Mouse (Mus musculus) embryonic facial prominence, embryonic 15.5 days (tissue): ENCODE measurements around the gene Mlph. TPM values are rescaled to one million over a fixed set of nuclear protein-coding genes. Genes with fewer than 3 reads are reported as not detected.

ENCODE experiments used
- ATAC-seq: fragments of 200-750 bp; cut with Nextera tagmentation; 2 replicates; pipeline ENCODE4 v1.8.0; 2017; ENCODE audit warnings: low read depth, moderate TSS enrichment; ENCODE audit not compliant: insufficient number of reproducible peaks, low FRiP score, low TSS enrichment
- H3K27ac ChIP-seq: fragments of 300-500 bp; sonication (generic); replicated peaks from 2 replicates; pipeline ENCODE4 v1.5.1; 2015; ENCODE audit warnings: mild to moderate bottlenecking, inconsistent platforms
- H3K27me3 ChIP-seq: fragments of 300-500 bp; sonication (generic); 2 replicates; pipeline ENCODE4 v1.6.1; 2015; ENCODE audit warnings: inconsistent platforms
- H3K36me3 ChIP-seq: fragments of 300-500 bp; sonication (generic); 2 replicates; pipeline ENCODE4 v1.6.1; 2015; ENCODE audit warnings: mild to moderate bottlenecking, inconsistent platforms
- H3K4me1 ChIP-seq: fragments of 300-500 bp; sonication (generic); 2 replicates; pipeline ENCODE4 v1.6.1; 2015; ENCODE audit warnings: inconsistent platforms
- H3K4me2 ChIP-seq: fragments of 300-500 bp; sonication (generic); replicated peaks from 2 replicates; pipeline ENCODE4 v1.6.1; 2015; ENCODE audit warnings: mild to moderate bottlenecking, inconsistent platforms
- H3K4me3 ChIP-seq: fragments of 300-500 bp; sonication (generic); replicated peaks from 2 replicates; pipeline ENCODE4 v1.5.1; 2015; ENCODE audit warnings: mild to moderate bottlenecking, inconsistent platforms
- H3K9ac ChIP-seq: fragments of 300-500 bp; sonication (generic); 2 replicates; pipeline ENCODE4 v1.6.1; 2015; ENCODE audit warnings: inconsistent platforms
- H3K9me3 ChIP-seq: fragments of 300-500 bp; sonication (generic); replicated peaks from 2 replicates; pipeline ENCODE4 v1.6.1; 2016; ENCODE audit warnings: inconsistent platforms
- WGBS: fragments of 180-500 bp; shearing (Covaris S2); methylation state at CpG from one replicate; pipeline ENCODE4 v1.1.7; 2015; 5-methylcytosine and 5-hydroxymethylcytosine counted together
- polyA plus RNA-seq: library from polyadenylated mRNA; unstranded; fragments of >200 nt; fragmentation: Nextera tagmentation; extraction: Ambion mirVana; gene quantifications from 2 replicates; pipeline ENCODE4 v1.2.1, GENCODE M21; 2015

Mlph gene
- polyA plus RNA-seq, 1 experiment from 2014 or later = 1.7 TPM

- Histone ChIP-seq H3K4me3 (0 out of 2 replicates have a peak overlapping the region, but pooled peaks have one; percentile 2), H3K9me3 (no peaks in the 10 kb centered on the region), H3K36me3 (no peaks in the 10 kb centered on the region), H3K27me3 (no peaks in the 10 kb centered on the region), H3K4me2 (peak overlapping the region; percentile 19; the same call in 1 of the 2 replicates), H3K9ac (no peak overlapping the region), H3K4me1 (peaks cover 36% of the 10 kb centered on the region), H3K27ac (peak overlapping the region; percentile 88)
- ATAC-seq = peak; percentile 97
- WGBS = 21% methylated on average over 14 of the region's 14 CpGs
These were observed 18.0 kb upstream of the Mlph start for GRCm38 (mm10) chr1:90896741-90897361.

- H3K4me2 ChIP-seq = no peak overlapping the region
- no peaks in the 10 kb centered on the region for H3K9me3 ChIP-seq
- no peaks in the 10 kb centered on the region for H3K36me3 ChIP-seq
- no peak overlapping the region for H3K4me3 ChIP-seq
- 34% methylated on average over 1 of the region's 1 CpGs for WGBS
- no peak for ATAC-seq
- H3K27me3 ChIP-seq = no peaks in the 10 kb centered on the region
- peaks cover 48% of the 10 kb centered on the region for H3K4me1 ChIP-seq
- H3K9ac ChIP-seq = no peak overlapping the region
- 0 out of 2 replicates have a peak overlapping the region, but pooled peaks have one; percentile 88 for H3K27ac ChIP-seq
These were observed 16.9 kb upstream of the Mlph start for GRCm38 (mm10) chr1:90898012-90898411.

GRCm38 (mm10) chr1:90899816-90900215 is 15.1 kb upstream of the Mlph start:
- no peak overlapping the region for H3K4me2 ChIP-seq
- no peak overlapping the region; the same call in 1 of the 2 replicates for H3K27ac ChIP-seq

DNA sequence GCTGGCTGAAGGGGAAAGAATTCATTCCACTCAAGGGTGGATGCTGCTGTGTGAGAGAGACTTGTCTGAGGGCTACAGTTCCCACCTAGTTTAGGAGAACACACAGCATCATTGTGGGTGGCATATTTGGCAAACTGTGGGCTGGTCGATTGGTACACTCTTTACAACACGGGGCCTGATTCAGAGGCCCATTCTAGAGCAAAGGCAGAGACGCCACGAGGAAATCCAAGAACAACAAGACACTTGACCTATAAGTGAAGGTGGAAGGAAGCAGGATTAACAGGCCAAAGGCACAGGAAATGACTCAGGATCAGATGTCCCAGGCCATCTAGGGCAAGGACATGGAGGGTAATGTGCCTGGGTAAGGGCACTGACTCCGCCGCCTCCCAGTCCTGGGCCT is 14.5 kb upstream of the Mlph start:
- Histone ChIP-seq H3K27ac (no peak overlapping the region; the same call in 1 of the 2 replicates), H3K9ac (no peak overlapping the region), H3K27me3 (no peaks in the 10 kb centered on the region), H3K4me3 (no peak overlapping the region), H3K4me2 (no peak overlapping the region), H3K36me3 (no peaks in the 10 kb centered on the region), H3K9me3 (no peaks in the 10 kb centered on the region), H3K4me1 (peaks cover 63% of the 10 kb centered on the region)
- 60% methylated on average over 6 of the region's 6 CpGs for WGBS
- ATAC-seq = no peak

More at GRCm38 (mm10) chr1:90899816-90900215, 15.1 kb upstream of the Mlph start:
- Histone ChIP-seq H3K36me3 (no peaks in the 10 kb centered on the region), H3K9me3 (no peaks in the 10 kb centered on the region), H3K4me3 (no peak overlapping the region), H3K4me1 (peaks cover 61% of the 10 kb centered on the region), H3K9ac (no peak overlapping the region), H3K27me3 (no peaks in the 10 kb centered on the region)
- WGBS = 90% methylated on average over 5 of the region's 5 CpGs
- no peak for ATAC-seq

- 81% methylated on average over 4 of the region's 4 CpGs for WGBS
- H3K9me3 ChIP-seq = no peaks in the 10 kb centered on the region
These were observed 13.6 kb upstream of the Mlph start for GRCm38 (mm10) chr1:90901246-90901645.

DNA sequence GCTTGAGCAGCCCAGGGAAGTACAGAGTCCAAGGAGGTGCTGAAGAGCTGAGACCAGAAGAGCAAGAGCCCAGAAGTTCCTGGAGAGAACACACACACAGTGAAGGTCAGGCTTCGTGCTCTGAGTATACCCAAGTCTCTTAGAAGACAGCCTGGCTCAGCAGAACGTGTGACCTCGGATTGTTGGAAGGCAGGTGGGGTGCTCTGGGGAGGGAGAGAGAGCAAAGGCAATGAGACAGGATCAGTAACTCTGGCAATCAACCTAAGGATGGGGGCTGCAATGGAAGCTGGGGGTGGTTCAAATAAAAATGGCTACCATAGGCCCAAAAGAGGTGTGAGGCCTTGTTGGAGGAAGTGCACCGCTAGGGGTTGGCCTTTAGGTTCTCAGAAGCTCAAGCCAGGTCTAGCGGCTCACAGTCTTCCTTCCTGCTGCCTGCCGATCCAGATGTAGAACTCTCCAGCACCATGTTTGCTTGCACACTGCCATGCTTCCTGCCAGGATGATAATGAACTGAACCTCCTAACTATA is 13.1 kb upstream of the Mlph start:
- no peak for ATAC-seq
- Histone ChIP-seq H3K36me3 (no peaks in the 10 kb centered on the region), H3K27me3 (no peaks in the 10 kb centered on the region), H3K4me2 (no peak overlapping the region), H3K4me3 (no peak overlapping the region), H3K27ac (no peak overlapping the region), H3K9me3 (no peaks in the 10 kb centered on the region), H3K9ac (no peak overlapping the region), H3K4me1 (peaks cover 57% of the 10 kb centered on the region)
- WGBS = 85% methylated on average over 6 of the region's 6 CpGs

More at GRCm38 (mm10) chr1:90901246-90901645, 13.6 kb upstream of the Mlph start:
- no peak for ATAC-seq
- Histone ChIP-seq H3K4me1 (peaks cover 59% of the 10 kb centered on the region), H3K27ac (no peak overlapping the region), H3K4me2 (no peak overlapping the region), H3K27me3 (no peaks in the 10 kb centered on the region), H3K9ac (no peak overlapping the region), H3K4me3 (no peak overlapping the region), H3K36me3 (no peaks in the 10 kb centered on the region)

- Histone ChIP-seq H3K4me2 (no peak overlapping the region), H3K36me3 (no peaks in the 10 kb centered on the region), H3K4me1 (peaks cover 52% of the 10 kb centered on the region), H3K27ac (peak overlapping the region; percentile 91), H3K9ac (no peak overlapping the region), H3K27me3 (no peaks in the 10 kb centered on the region), H3K4me3 (no peak overlapping the region), H3K9me3 (no peaks in the 10 kb centered on the region)
- no peak for ATAC-seq
- 59% methylated on average over 3 of the region's 3 CpGs for WGBS
These were observed 12.1 kb upstream of the Mlph start for GRCm38 (mm10) chr1:90902751-90903150.

GRCm38 (mm10) chr1:90903211-90903945 is 11.5 kb upstream of the Mlph start:
- 49% methylated on average over 3 of the region's 3 CpGs for WGBS
- Histone ChIP-seq H3K4me3 (no peak overlapping the region), H3K9me3 (no peaks in the 10 kb centered on the region), H3K4me2 (peak overlapping the region; percentile 15; the same call in 1 of the 2 replicates), H3K27me3 (no peaks in the 10 kb centered on the region), H3K36me3 (no peaks in the 10 kb centered on the region), H3K9ac (no peak overlapping the region), H3K4me1 (peaks cover 46% of the 10 kb centered on the region), H3K27ac (peak overlapping the region; percentile 91)
- no peak for ATAC-seq

GRCm38 (mm10) chr1:90903971-90904458 is 10.9 kb upstream of the Mlph start:
- Histone ChIP-seq H3K27ac (peak overlapping the region; percentile 91), H3K9ac (no peak overlapping the region), H3K4me1 (peaks cover 46% of the 10 kb centered on the region), H3K27me3 (no peaks in the 10 kb centered on the region), H3K4me2 (peak overlapping the region; percentile 15; the same call in 1 of the 2 replicates), H3K36me3 (no peaks in the 10 kb centered on the region), H3K9me3 (no peaks in the 10 kb centered on the region), H3K4me3 (no peak overlapping the region)
- WGBS = 23% methylated on average over 8 of the region's 8 CpGs
- peak; percentile 88 for ATAC-seq

DNA sequence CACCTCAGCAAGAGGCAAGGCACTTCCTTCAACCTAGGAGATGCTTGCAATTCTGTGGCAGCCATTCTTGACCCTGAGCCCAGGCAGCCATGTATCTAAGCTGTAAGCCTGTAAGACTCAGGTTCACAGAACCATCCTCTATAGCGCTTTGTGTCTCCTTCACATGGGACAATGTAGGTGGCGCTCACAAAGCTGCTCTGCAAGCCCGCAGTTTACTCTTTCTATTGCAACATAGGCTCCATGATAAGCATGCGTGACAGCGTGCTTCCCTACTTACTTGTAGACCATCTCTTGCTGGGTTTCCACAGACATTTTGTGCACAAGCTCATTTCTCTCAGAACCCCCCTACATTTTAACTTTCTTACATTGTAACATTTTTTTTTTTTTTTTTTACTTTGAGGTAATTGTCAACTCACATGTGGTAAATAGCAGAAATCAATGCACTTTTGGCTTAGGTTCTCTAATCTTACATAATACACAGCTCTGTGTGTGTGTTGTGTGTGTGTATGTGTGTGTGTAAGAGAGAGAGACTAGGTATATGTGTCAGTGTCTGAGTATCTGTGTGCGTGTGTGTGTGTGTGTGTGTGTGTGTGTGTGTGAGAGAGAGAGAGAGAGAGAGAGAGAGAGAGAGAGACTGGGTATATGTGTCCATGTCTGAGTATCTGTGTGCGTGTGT is 10.0 kb upstream of the Mlph start:
- 67% methylated on average over 7 of the region's 7 CpGs for WGBS
- Histone ChIP-seq H3K27ac (peak overlapping the region; percentile 91), H3K4me1 (peaks cover 55% of the 10 kb centered on the region), H3K9me3 (no peaks in the 10 kb centered on the region), H3K36me3 (no peaks in the 10 kb centered on the region), H3K4me3 (no peak overlapping the region), H3K9ac (no peak overlapping the region), H3K4me2 (no peak overlapping the region), H3K27me3 (no peaks in the 10 kb centered on the region)
- ATAC-seq = no peak

DNA sequence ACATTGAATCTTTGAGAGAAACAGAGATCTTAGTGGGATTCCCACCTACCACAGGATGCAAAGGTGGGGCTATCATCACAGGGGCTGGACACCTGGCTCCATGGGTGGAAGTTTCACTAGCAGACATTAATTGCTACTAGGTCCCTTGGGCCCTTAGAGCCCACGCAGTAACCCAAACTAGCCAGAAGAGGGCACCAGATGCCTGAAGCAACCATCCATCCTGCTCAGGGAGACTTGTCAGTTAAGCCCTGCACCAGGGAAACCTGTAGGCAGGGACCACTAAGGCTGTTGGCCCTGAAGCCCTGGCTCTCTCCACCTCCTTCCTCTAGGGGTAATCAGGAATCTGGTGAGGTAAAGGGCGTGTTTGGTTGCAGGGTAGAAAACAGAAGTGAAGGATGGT is 8.5 kb upstream of the Mlph start:
- H3K4me3 ChIP-seq = no peak overlapping the region
- no peak overlapping the region for H3K9ac ChIP-seq
- no peaks in the 10 kb centered on the region for H3K9me3 ChIP-seq
- no peak for ATAC-seq
- peaks cover 60% of the 10 kb centered on the region for H3K4me1 ChIP-seq
- H3K36me3 ChIP-seq = no peaks in the 10 kb centered on the region
- no peak overlapping the region for H3K4me2 ChIP-seq
- no peaks in the 10 kb centered on the region for H3K27me3 ChIP-seq
- 16% methylated on average over 2 of the region's 2 CpGs for WGBS
- no peak overlapping the region for H3K27ac ChIP-seq
